Mouse (Mus musculus) liver, embryonic 14.5 days (tissue): ENCODE results near the gene Ppp2r5c. TPM values are rescaled to one million over a fixed set of nuclear protein-coding genes. Genes with fewer than 3 reads are reported as not detected.

Experiments
- ATAC-seq: fragments of 200-750 bp; cut with Nextera tagmentation; 2 replicates; pipeline ENCODE4 v1.8.0; 2017; ENCODE audit warnings: moderate number of reproducible peaks, mild to moderate bottlenecking, moderate library complexity; ENCODE audit not compliant: insufficient read depth
- DNase-seq, 3 experiments: peaks; one replicate each; pipeline ENCODE4 v3.0.0-alpha.2; 2012 to 2013; ENCODE audit warnings: low read depth in 3 of 3, low spot score in 3 of 3
- H3K27ac ChIP-seq: fragments of 300-500 bp; sonication (generic); 2 replicates; pipeline ENCODE4 v1.5.1; 2014; ENCODE audit warnings: moderate library complexity, mild to moderate bottlenecking, control low read depth, inconsistent platforms
- H3K27me3 ChIP-seq: fragments of 300-500 bp; sonication (generic); 2 replicates; pipeline ENCODE4 v1.6.1; 2014; ENCODE audit warnings: mild to moderate bottlenecking, low read length, moderate library complexity; ENCODE audit not compliant: control insufficient read depth, insufficient read depth
- H3K36me3 ChIP-seq: fragments of 300-500 bp; sonication (generic); replicated peaks from 2 replicates; pipeline ENCODE4 v1.6.1; 2014; ENCODE audit warnings: low read depth; ENCODE audit not compliant: control insufficient read depth, insufficient read depth
- H3K4me1 ChIP-seq, 2 experiments: fragments of 200-500 bp in 1 of 2; fragments of 300-500 bp in 1 of 2; sonication (generic) in 1 of 2; replicated peaks; 2 replicates each; pipeline ENCODE4 v1.6.1; 2012 to 2014; ENCODE audit warnings: antibody characterized with exemption in 1 of 2, inconsistent platforms in 1 of 2, low read length in 1 of 2; ENCODE audit not compliant: control insufficient read depth in 2 of 2, insufficient read depth in 2 of 2
- H3K4me2 ChIP-seq: fragments of 300-500 bp; sonication (generic); 2 replicates; pipeline ENCODE4 v1.6.1; 2014; ENCODE audit warnings: low read depth, mild to moderate bottlenecking, control low read depth, moderate library complexity
- H3K4me3 ChIP-seq, 2 experiments: fragments of 200-500 bp in 1 of 2; fragments of 300-500 bp in 1 of 2; sonication (generic) in 1 of 2; 2 replicates each; pipeline ENCODE4 v1.5.1; 2012 to 2014; ENCODE audit warnings: low read depth in 2 of 2, low read length in 2 of 2, mild to moderate bottlenecking in 2 of 2, control low read depth in 1 of 2, inconsistent platforms in 1 of 2, moderate library complexity in 1 of 2; ENCODE audit not compliant: insufficient read depth in 1 of 2
- H3K9ac ChIP-seq: fragments of 300-500 bp; sonication (generic); replicated peaks from 2 replicates; pipeline ENCODE4 v1.6.1; 2014; ENCODE audit warnings: mild to moderate bottlenecking, control low read depth, moderate library complexity
- H3K9me3 ChIP-seq: fragments of 300-500 bp; sonication (generic); 2 replicates; pipeline ENCODE4 v1.6.1; 2016; ENCODE audit warnings: low read length, mixed read lengths; ENCODE audit not compliant: control insufficient read depth
- CTCF ChIP-seq: IDR thresholded peaks from 2 replicates; pipeline ENCODE4 v1.5.1; 2016; ENCODE audit warnings: antibody characterized with exemption, low read depth, control low read depth
- EP300 ChIP-seq: IDR thresholded peaks from 2 replicates; pipeline ENCODE4 v1.6.1; 2016; ENCODE audit warnings: antibody characterized with exemption, low read depth
- whole genome bisulfite sequencing: fragments of 180-500 bp; shearing (Covaris S2); extraction: QIAGEN DNeasy Blood & Tissue Kit; methylation state at CpG from one replicate; pipeline ENCODE4 v1.1.7; 2014; ENCODE audit not compliant: insufficient replicate concordance; 5-methylcytosine and 5-hydroxymethylcytosine counted together
- polyA plus RNA-seq, 2 experiments: library from polyadenylated mRNA; depleted of rRNA in 1 of 2; stranded (reverse) in 1 of 2; unstranded in 1 of 2; fragments of >200 nt; fragmentation: Nextera tagmentation in 1 of 2; extraction: Ambion mirVana in 1 of 2; gene quantifications; 2 replicates each; pipeline versions ENCODE4 v1.2.1 to v1.2.3; 2012 to 2014

The Ppp2r5c gene
- polyA plus RNA-seq, 2 experiments = 22.6 to 70.8 TPM

GRCm38 (mm10) chr12:110540273-110540672 is 93.4 kb downstream of the Ppp2r5c start:
- no peak for DNase-seq
- Histone ChIP-seq H3K4me2 (no peak overlapping the region), H3K4me3 (no peak overlapping the region), H3K9ac (no peak overlapping the region), H3K4me1 (peaks cover 0 to 4% of the 10 kb centered on the region in 2 experiments; a peak in 2 of 4 replicates), H3K27me3 (no peaks in the 10 kb centered on the region), H3K36me3 (no peaks in the 10 kb centered on the region), H3K27ac (no peak overlapping the region), H3K9me3 (no peaks in the 10 kb centered on the region)
- WGBS = 68% methylated on average over 8 of the region's 8 CpGs
- no peak for ATAC-seq
- no peak for TF ChIP-seq CTCF
- no peak for TF ChIP-seq EP300

GRCm38 (mm10) chr12:110541001-110541400 is 94.1 kb downstream of the Ppp2r5c start:
- DNase-seq = no peak
- Histone ChIP-seq H3K36me3 (peaks cover 3% of the 10 kb centered on the region; the same call in 1 of the 2 replicates), H3K4me1 (peaks cover 0 to 8% of the 10 kb centered on the region in 2 experiments; a peak in 3 of 4 replicates), H3K9me3 (no peaks in the 10 kb centered on the region), H3K4me2 (no peak overlapping the region), H3K4me3 (no peak overlapping the region), H3K27ac (no peak overlapping the region), H3K9ac (no peak overlapping the region), H3K27me3 (no peaks in the 10 kb centered on the region)
- no peak for ATAC-seq
- TF ChIP-seq EP300 (no peak), CTCF (no peak)
- 87% methylated on average over 8 of the region's 8 CpGs for WGBS

GRCm38 (mm10) chr12:110541528-110541927 is 94.6 kb downstream of the Ppp2r5c start:
- Histone ChIP-seq H3K27me3 (no peaks in the 10 kb centered on the region), H3K27ac (no peak overlapping the region)
- WGBS = 78% methylated on average over 5 of the region's 5 CpGs

GRCm38 (mm10) chr12:110545040-110545701 is 98.3 kb downstream of the Ppp2r5c start:
- ATAC-seq = no peak
- TF ChIP-seq EP300 (no peak), CTCF (no peak)
- H3K4me1 ChIP-seq = peaks cover 0 to 22% of the 10 kb centered on the region in 2 experiments; a peak in 3 of 4 replicates
- no peak overlapping the region for H3K9ac ChIP-seq
- WGBS = 30% methylated on average over 4 of the region's 4 CpGs
- DNase-seq = no peak
- H3K4me3 ChIP-seq = no peak overlapping the region
- H3K27ac ChIP-seq = no peak overlapping the region
- H3K4me2 ChIP-seq = no peak overlapping the region
- no peaks in the 10 kb centered on the region for H3K9me3 ChIP-seq
- no peaks in the 10 kb centered on the region for H3K27me3 ChIP-seq
- peaks cover 4% of the 10 kb centered on the region; the same call in 1 of the 2 replicates for H3K36me3 ChIP-seq

More at GRCm38 (mm10) chr12:110541528-110541927, 94.6 kb downstream of the Ppp2r5c start:
- DNase-seq (no peak), ATAC-seq (no peak)
- H3K36me3 ChIP-seq = peaks cover 4% of the 10 kb centered on the region; the same call in 1 of the 2 replicates
- no peak overlapping the region for H3K4me3 ChIP-seq
- TF ChIP-seq CTCF (no peak), EP300 (no peak)
- H3K9ac ChIP-seq = no peak overlapping the region
- H3K4me1 ChIP-seq = peaks cover 0 to 11% of the 10 kb centered on the region in 2 experiments; a peak in 3 of 4 replicates
- H3K4me2 ChIP-seq = no peak overlapping the region
- no peaks in the 10 kb centered on the region for H3K9me3 ChIP-seq

GRCm38 (mm10) chr12:110547573-110547972 is 100.7 kb downstream of the Ppp2r5c start:
- peaks cover 4% of the 10 kb centered on the region; the same call in 1 of the 2 replicates for H3K36me3 ChIP-seq
- H3K4me3 ChIP-seq = no peak overlapping the region
- no peak overlapping the region for H3K27ac ChIP-seq
- no peak for ATAC-seq
- peaks cover 0 to 22% of the 10 kb centered on the region in 2 experiments; a peak in 3 of 4 replicates for H3K4me1 ChIP-seq
- H3K27me3 ChIP-seq = no peaks in the 10 kb centered on the region
- no peak overlapping the region for H3K4me2 ChIP-seq
- TF ChIP-seq CTCF = no peak
- no peak for TF ChIP-seq EP300
- 89% methylated on average over 12 of the region's 12 CpGs for WGBS
- no peaks in the 10 kb centered on the region for H3K9me3 ChIP-seq
- H3K9ac ChIP-seq = no peak overlapping the region
- no peak for DNase-seq
